Mouse (Mus musculus) spleen, adult 2 months (tissue): Measurements from ENCODE around the gene Top1. TPM values are rescaled to one million over a fixed set of nuclear protein-coding genes. Genes with fewer than 3 reads are reported as not detected.
A peak's percentile ranks its signal among the peaks of the same experiment; 100 is the strongest.

Experiments used
- DNase-seq, 2 experiments: peaks; one replicate each; pipeline versions ENCODE4 v3.0.0 to v3.0.0-alpha.2; 2012 to 2021; ENCODE audit warnings: low spot score in 2 of 2, low read depth in 1 of 2
- H3K27ac ChIP-seq: fragments of 200-500 bp; 2 replicates; pipeline ENCODE4 v1.5.1; 2012; ENCODE audit warnings: low read length, inconsistent platforms; ENCODE audit not compliant: insufficient read depth
- H3K27me3 ChIP-seq: fragments of 200-500 bp; 2 replicates; pipeline ENCODE4 v1.6.1; 2012; ENCODE audit warnings: mild to moderate bottlenecking, moderate library complexity, low read length, inconsistent platforms; ENCODE audit not compliant: control insufficient read depth, insufficient read depth
- H3K36me3 ChIP-seq: fragments of 200-500 bp; 2 replicates; pipeline ENCODE4 v1.6.1; 2012; ENCODE audit warnings: mild to moderate bottlenecking, low read length, inconsistent platforms; ENCODE audit not compliant: control insufficient read depth, insufficient read depth
- H3K4me1 ChIP-seq: fragments of 200-500 bp; 2 replicates; pipeline ENCODE4 v1.6.1; 2011; ENCODE audit warnings: inconsistent platforms; ENCODE audit not compliant: control insufficient read depth, insufficient read depth, insufficient read length
- H3K4me3 ChIP-seq: fragments of 200-500 bp; 2 replicates; pipeline ENCODE4 v1.5.1; 2011; ENCODE audit warnings: mild to moderate bottlenecking, inconsistent platforms; ENCODE audit not compliant: insufficient read depth, insufficient read length; ENCODE audit errors: extremely low read depth
- CTCF ChIP-seq: fragments of 200-500 bp; IDR thresholded peaks from 2 replicates; pipeline ENCODE4 v1.5.1; 2011; ENCODE audit warnings: mild to moderate bottlenecking, inconsistent platforms; ENCODE audit not compliant: insufficient read depth, insufficient read length, insufficient replicate concordance; ENCODE audit errors: extremely low read depth
- POLR2A ChIP-seq: fragments of 200-500 bp; IDR thresholded peaks from 2 replicates; pipeline ENCODE4 v1.6.1; 2011; ENCODE audit warnings: low read depth, low read length, inconsistent platforms
- WGBS: fragments of 180-500 bp; shearing (Covaris S2); methylation state at CpG from one replicate; pipeline ENCODE4 v1.1.7; 2018; 5-methylcytosine and 5-hydroxymethylcytosine counted together
- polyA plus RNA-seq: library from polyadenylated mRNA; depleted of rRNA; stranded (reverse); fragments of >200 nt; gene quantifications from 2 replicates; pipeline ENCODE4 v1.2.3, GENCODE M21; 2012

The Top1 gene
- polyA plus RNA-seq, 1 experiment, result 9.4 TPM

GRCm38 (mm10) chr2:160667259-160667658 lies 21.6 kb downstream of the Top1 start:
- Histone ChIP-seq H3K4me1 (no peaks in the 10 kb centered on the region; the same call in 1 of the 2 replicates), H3K27ac (no peak overlapping the region), H3K4me3 (no peak overlapping the region), H3K27me3 (no peaks in the 10 kb centered on the region), H3K36me3 (peaks cover 1% of the 10 kb centered on the region; the same call in 1 of the 2 replicates)
- TF ChIP-seq POLR2A, result no peak
- TF ChIP-seq CTCF, result no peak
- 43% methylated on average over 4 of the region's 4 CpGs for WGBS
- DNase-seq, result no peak

DNA sequence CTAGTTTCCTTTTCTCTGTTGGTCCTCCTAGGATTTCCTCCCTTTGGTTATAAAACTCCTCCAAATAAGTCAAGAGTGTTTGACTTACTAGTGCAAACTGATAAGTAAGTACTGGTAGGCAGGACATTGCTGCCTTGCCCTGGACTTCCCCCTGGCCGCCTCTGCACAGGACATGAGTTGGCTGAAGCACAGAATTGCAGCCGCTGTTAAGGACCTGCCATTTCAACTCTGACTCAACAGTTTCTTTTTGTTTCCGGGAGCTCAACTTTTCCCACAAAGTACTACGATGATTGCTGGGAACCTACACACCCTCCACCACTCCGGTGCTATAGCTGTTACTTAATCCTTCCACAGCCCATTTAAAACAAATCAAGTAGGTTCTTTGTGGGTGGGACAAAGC lies 54.6 kb downstream of the Top1 start:
- no peak overlapping the region for H3K4me3 ChIP-seq
- 48% methylated on average over 5 of the region's 5 CpGs for WGBS
- no peak for DNase-seq
- no peaks in the 10 kb centered on the region for H3K4me1 ChIP-seq
- H3K36me3 ChIP-seq, result peaks cover 22% of the 10 kb centered on the region
- H3K27ac ChIP-seq, result no peak overlapping the region
- no peak for TF ChIP-seq POLR2A
- TF ChIP-seq CTCF, result no peak
- no peaks in the 10 kb centered on the region for H3K27me3 ChIP-seq

DNA sequence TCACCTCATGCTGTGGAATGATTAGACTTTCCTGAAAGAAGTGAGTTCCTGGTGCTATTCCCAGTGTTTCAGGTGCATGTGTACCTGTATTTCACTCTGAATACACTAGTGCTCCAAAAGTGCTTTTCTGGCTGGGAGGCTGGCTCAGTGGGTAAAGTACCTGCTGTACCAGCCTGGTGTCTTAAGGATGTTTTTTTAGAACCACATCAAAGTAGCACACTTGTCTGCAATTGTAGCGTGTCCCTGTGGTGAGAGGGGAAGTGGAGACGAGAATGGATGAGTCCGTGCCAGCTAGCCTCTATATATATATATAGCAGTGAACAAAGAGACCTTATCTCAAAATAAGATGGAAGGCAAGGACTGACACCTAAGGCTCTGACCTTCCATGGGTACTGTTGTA lies 55.9 kb downstream of the Top1 start:
- 39% methylated on average over 3 of the region's 3 CpGs for WGBS
- no peak overlapping the region for H3K4me3 ChIP-seq
- H3K27ac ChIP-seq, result no peak overlapping the region
- no peak for TF ChIP-seq POLR2A
- no peak for TF ChIP-seq CTCF
- no peaks in the 10 kb centered on the region for H3K27me3 ChIP-seq
- peaks cover 23% of the 10 kb centered on the region for H3K36me3 ChIP-seq
- H3K4me1 ChIP-seq, result no peaks in the 10 kb centered on the region
- no peak for DNase-seq

DNA sequence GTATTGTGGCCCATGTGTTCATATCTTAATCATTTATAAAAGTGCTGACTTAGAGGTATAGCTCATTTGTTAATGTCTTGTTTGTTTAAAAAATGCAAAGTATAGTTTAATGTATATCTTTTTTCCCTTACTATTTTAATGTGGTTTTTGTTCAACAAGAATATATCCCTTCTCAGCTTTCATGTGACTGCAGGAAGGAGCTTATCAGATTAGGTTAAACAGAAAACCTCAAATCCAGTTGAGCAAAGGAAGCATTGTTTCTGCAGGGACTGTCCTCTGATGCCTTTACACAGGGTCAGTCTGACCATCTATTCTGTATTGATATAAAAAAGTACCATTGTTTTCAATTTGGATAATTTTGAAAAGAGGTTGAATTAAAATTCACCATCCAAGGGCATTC lies 57.1 kb downstream of the Top1 start:
- H3K4me1 ChIP-seq, result no peaks in the 10 kb centered on the region
- DNase-seq, result no peak
- TF ChIP-seq CTCF (no peak), POLR2A (no peak)
- no peak overlapping the region for H3K4me3 ChIP-seq
- no peak overlapping the region for H3K27ac ChIP-seq
- H3K36me3 ChIP-seq, result peaks cover 25% of the 10 kb centered on the region
- H3K27me3 ChIP-seq, result no peaks in the 10 kb centered on the region

DNA sequence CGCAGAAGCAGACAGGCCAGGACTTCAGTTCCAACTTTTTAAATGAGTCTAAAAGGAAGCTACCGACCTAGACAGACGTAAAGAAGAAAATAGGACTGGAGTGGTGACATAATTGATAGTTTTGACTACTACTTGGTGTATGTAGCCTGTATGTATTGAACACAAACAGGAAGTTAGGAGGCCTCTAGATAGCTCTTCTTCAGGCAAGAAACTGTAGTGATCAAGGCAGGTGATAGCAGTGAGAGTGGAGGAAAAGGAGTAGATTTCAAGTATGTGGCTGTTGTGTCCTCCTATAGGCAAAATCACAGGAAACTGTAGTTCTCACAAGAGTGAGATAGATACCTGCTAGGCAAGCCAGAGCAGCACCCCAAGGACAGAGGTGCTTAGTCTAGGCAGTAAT lies 62.0 kb downstream of the Top1 start:
- no peak for TF ChIP-seq CTCF
- TF ChIP-seq POLR2A, result no peak
- no peak for DNase-seq

DNA sequence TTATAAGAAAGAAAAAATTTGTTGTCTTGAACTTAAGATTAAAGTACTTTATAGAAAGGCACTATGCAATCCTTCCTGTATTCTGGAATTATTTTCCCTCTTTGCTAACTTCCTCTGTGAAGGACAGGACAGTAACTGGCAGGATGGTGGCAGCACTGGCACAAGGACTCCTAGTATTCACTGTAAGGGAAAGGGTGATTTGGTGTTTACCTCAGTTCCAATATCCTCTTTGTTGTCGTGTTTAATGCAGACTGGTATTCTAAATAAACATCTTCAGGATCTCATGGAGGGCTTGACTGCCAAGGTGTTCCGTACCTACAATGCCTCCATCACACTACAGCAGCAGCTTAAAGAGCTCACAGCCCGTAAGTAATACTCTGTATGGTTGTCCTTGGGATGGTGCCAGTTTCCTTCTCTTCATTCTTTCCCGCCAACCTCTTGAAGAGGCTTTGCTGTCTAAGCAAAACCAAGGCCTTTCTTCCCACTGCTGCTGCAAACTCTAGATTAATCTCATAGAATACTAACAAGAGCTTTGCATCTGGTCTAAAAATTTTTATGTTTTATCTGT lies 69.9 kb downstream of the Top1 start:
- H3K4me3 ChIP-seq, result no peak overlapping the region
- H3K27ac ChIP-seq, result no peak overlapping the region
- TF ChIP-seq POLR2A, result no peak
- TF ChIP-seq CTCF, result no peak
- no peaks in the 10 kb centered on the region for H3K4me1 ChIP-seq
- no peak for DNase-seq
- H3K36me3 ChIP-seq, result peaks cover 35% of the 10 kb centered on the region
- H3K27me3 ChIP-seq, result no peaks in the 10 kb centered on the region
- WGBS, result 92% methylated on average over 4 of the region's 4 CpGs

More for the DNA sequence above, 62.0 kb downstream of the Top1 start:
- Histone ChIP-seq H3K4me3 (no peak overlapping the region), H3K27ac (no peak overlapping the region), H3K27me3 (no peaks in the 10 kb centered on the region), H3K4me1 (no peaks in the 10 kb centered on the region), H3K36me3 (peaks cover 30% of the 10 kb centered on the region)
- WGBS, result 88% methylated on average over 3 of the region's 3 CpGs

- 73% methylated on average over 5 of the region's 5 CpGs for WGBS
- no peak overlapping the region for H3K4me3 ChIP-seq
- TF ChIP-seq CTCF, result peak; percentile 43; the same call in 1 of the 2 replicates
- no peak for TF ChIP-seq POLR2A
- peak in 1 of 2 experiments; percentile 36 for DNase-seq
- no peak overlapping the region for H3K27ac ChIP-seq
- no peaks in the 10 kb centered on the region for H3K4me1 ChIP-seq
- H3K36me3 ChIP-seq, result peaks cover 33% of the 10 kb centered on the region
- H3K27me3 ChIP-seq, result no peaks in the 10 kb centered on the region
Observed at GRCm38 (mm10) chr2:160717269-160717668, 71.6 kb downstream of the Top1 start.

DNA sequence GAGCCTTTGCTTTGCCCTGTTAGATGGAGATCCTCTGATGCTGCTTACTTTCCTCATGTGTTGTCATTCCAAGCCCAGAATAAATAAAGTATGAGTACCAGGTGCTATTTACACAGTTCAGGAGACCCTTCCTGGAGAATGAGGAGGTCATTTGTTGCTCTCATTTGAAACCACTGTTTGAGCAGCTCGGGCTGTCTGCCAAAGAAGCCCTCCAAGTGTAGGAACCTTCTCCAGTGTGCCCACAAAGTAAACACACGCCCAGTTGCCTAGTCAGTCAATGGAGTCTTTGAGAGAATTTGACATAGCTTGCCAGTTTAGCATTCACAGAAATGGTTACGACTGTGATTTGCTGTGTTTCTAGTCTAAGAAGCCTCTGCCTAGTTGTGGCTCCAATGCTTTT lies 73.1 kb downstream of the Top1 start:
- DNase-seq, result no peak
- WGBS, result 92% methylated on average over 3 of the region's 3 CpGs
- no peaks in the 10 kb centered on the region for H3K4me1 ChIP-seq
- no peak for TF ChIP-seq CTCF
- no peak for TF ChIP-seq POLR2A
- peaks cover 34% of the 10 kb centered on the region for H3K36me3 ChIP-seq
- no peak overlapping the region for H3K4me3 ChIP-seq
- no peaks in the 10 kb centered on the region for H3K27me3 ChIP-seq
- no peak overlapping the region for H3K27ac ChIP-seq
